Mouse (Mus musculus): Measurements from ENCODE around the gene Oprl1. TPM values are rescaled to one million over a fixed set of nuclear protein-coding genes. Genes with fewer than 3 reads are reported as not detected.

The Oprl1 gene
- total RNA-seq, 4 experiments from 2014 or later, result not detected

GRCm38 (mm10) chr2:181764600-181764999, 49.8 kb downstream of the Oprl1 start:
- DNase-seq (ENCODE audit: low spot score in 2 of 2), result no peak

- DNase-seq (ENCODE audit: low spot score in 2 of 2), result no peak
Observed at GRCm38 (mm10) chr2:181765251-181765650, 50.4 kb downstream of the Oprl1 start.

- DNase-seq (ENCODE audit: low spot score in 2 of 2), result no peak
Observed at GRCm38 (mm10) chr2:181766672-181767557, 52.1 kb downstream of the Oprl1 start.

GRCm38 (mm10) chr2:181768451-181768850, 53.6 kb downstream of the Oprl1 start:
- no peak for DNase-seq (ENCODE audit: low spot score in 2 of 2)

- DNase-seq (ENCODE audit: low spot score in 2 of 2), result no peak
Observed at GRCm38 (mm10) chr2:181769397-181769796, 54.6 kb downstream of the Oprl1 start.

Other genes with a start within 250 kb of the Oprl1 start
- not detected for gene Abhd16b, start 221.8 kb upstream of the Oprl1 start, total RNA-seq (2022)
- gene Tpd52l2, start 217.9 kb upstream of the Oprl1 start, total RNA-seq (2022), result 10 to 100 TPM; 43.7 to 49.1 (median 45.8) TPM
- gene Dnajc5, start 194.5 kb upstream of the Oprl1 start, total RNA-seq (2022), result 10 to 100 TPM; 43.4 to 50.3 (median 44.1) TPM
- 10 to 100 TPM; 24.6 to 38.4 (median 28.5) TPM for gene Uckl1, start 130.1 kb upstream of the Oprl1 start, total RNA-seq (2022)
- gene Prpf6, start 123.1 kb upstream of the Oprl1 start, total RNA-seq (2022), result 10 to 100 TPM; 28.8 to 35.0 (median 32.6) TPM
- gene Zfp512b, start 122.2 kb upstream of the Oprl1 start, total RNA-seq (2022), result 10 to 100 TPM; 15.4 to 21.2 (median 19.3) TPM
- gene Samd10, start 115.8 kb upstream of the Oprl1 start, total RNA-seq (2022), result 1 to 10 TPM; 1.7 to 4.6 (median 3.7) TPM
- gene Gm29797, start 58.0 kb upstream of the Oprl1 start, total RNA-seq (2022), result not detected
- 10 to 100 TPM in 2 of 4 experiments, 1 to 10 TPM in 2; 3.9 to 13.4 (median 7.1) TPM for gene Sox18, start 43.4 kb upstream of the Oprl1 start, total RNA-seq (2022)
- gene Tcea2, start 34.7 kb upstream of the Oprl1 start, total RNA-seq (2022), result 1 to 10 TPM; 6.7 to 8.4 (median 7.3) TPM
- 1 to 10 TPM; 1.5 to 5.2 (median 3.6) TPM for gene Rgs19, start 21.0 kb upstream of the Oprl1 start, total RNA-seq (2022)
- not detected for gene Lkaaear1, start 16.6 kb upstream of the Oprl1 start, total RNA-seq (2022)
- not detected for gene Myt1, start 48.3 kb downstream of the Oprl1 start, total RNA-seq (2022)
- gene Pcmtd2, start 122.8 kb downstream of the Oprl1 start, total RNA-seq (2022), result 10 to 100 TPM; 43.7 to 50.5 (median 47.9) TPM
- gene Polr3k, start 149.3 kb downstream of the Oprl1 start, total RNA-seq (2022), result 10 to 100 TPM; 11.1 to 17.7 (median 13.3) TPM

Measured in gastrocnemius, adult 8-10 months (tissue).